Mouse (Mus musculus): Measurements from ENCODE around the gene Dpp6.

Dpp6 gene

GRCm38 (mm10) chr5:27066837-27067236 lies 249.8 kb downstream of the Dpp6 start:
- DNase-seq: no peak

- DNase-seq: peak; percentile 9
Observed at GRCm38 (mm10) chr5:27075131-27075591, 258.2 kb downstream of the Dpp6 start.

GRCm38 (mm10) chr5:27076046-27076445 lies 259.0 kb downstream of the Dpp6 start:
- no peak for DNase-seq

GRCm38 (mm10) chr5:27077821-27078220 lies 260.8 kb downstream of the Dpp6 start:
- DNase-seq: no peak

GRCm38 (mm10) chr5:27081275-27081674 lies 264.3 kb downstream of the Dpp6 start:
- DNase-seq: no peak

- DNase-seq: no peak
Observed at GRCm38 (mm10) chr5:27083762-27084161, 266.8 kb downstream of the Dpp6 start.

- DNase-seq: no peak
Observed at GRCm38 (mm10) chr5:27108221-27108620, 291.2 kb downstream of the Dpp6 start.

- no peak for DNase-seq
Observed at GRCm38 (mm10) chr5:27122479-27122878, 305.5 kb downstream of the Dpp6 start.

- DNase-seq: no peak
Observed at GRCm38 (mm10) chr5:27122944-27123343, 305.9 kb downstream of the Dpp6 start.

- no peak for DNase-seq
Observed at GRCm38 (mm10) chr5:27126034-27126433, 309.0 kb downstream of the Dpp6 start.

GRCm38 (mm10) chr5:27133196-27133595 lies 316.2 kb downstream of the Dpp6 start:
- no peak for DNase-seq

- DNase-seq: no peak
Observed at GRCm38 (mm10) chr5:27134436-27135005, 317.5 kb downstream of the Dpp6 start.

- DNase-seq: no peak
Observed at GRCm38 (mm10) chr5:27147397-27147945, 330.5 kb downstream of the Dpp6 start.

- DNase-seq: no peak
Observed at GRCm38 (mm10) chr5:27151017-27151416, 334.0 kb downstream of the Dpp6 start.

- DNase-seq: peak; percentile 4
Observed at GRCm38 (mm10) chr5:27155671-27156070, 338.7 kb downstream of the Dpp6 start.

GRCm38 (mm10) chr5:27156366-27156765 lies 339.4 kb downstream of the Dpp6 start:
- DNase-seq: no peak

- DNase-seq: no peak
Observed at GRCm38 (mm10) chr5:27161122-27161645, 344.2 kb downstream of the Dpp6 start.

GRCm38 (mm10) chr5:27168550-27168949 lies 351.5 kb downstream of the Dpp6 start:
- DNase-seq: no peak

GRCm38 (mm10) chr5:27184963-27185362 lies 368.0 kb downstream of the Dpp6 start:
- no peak for DNase-seq

- no peak for DNase-seq
Observed at GRCm38 (mm10) chr5:27191242-27191969, 374.4 kb downstream of the Dpp6 start.

- no peak for DNase-seq
Observed at GRCm38 (mm10) chr5:27194157-27194556, 377.2 kb downstream of the Dpp6 start.

GRCm38 (mm10) chr5:27194975-27195374 lies 378.0 kb downstream of the Dpp6 start:
- no peak for DNase-seq

GRCm38 (mm10) chr5:27200581-27201341 lies 383.8 kb downstream of the Dpp6 start:
- DNase-seq: no peak

Measured in kidney, adult 11 months (tissue).